Mouse (Mus musculus): ENCODE measurements around the gene Bri3.

The Bri3 gene

DNA sequence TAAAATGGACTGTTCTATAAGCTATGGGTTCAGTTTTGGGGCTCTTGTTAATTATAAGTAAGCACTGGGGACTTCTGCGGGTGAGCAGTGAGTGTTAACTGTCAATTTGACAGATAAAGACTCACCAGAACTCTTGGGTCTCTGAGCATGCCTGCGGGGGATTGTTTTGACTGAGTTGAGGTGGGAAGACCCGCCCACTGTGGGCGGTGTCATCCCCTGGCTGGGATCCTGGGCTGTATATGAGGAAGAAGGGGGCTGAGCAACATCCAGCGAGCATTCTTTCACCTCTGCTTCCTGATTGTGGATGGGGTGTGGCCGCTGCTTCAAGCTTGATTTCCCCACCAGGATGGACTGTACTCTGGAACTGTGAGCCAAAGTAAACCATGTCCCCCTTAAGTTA is 10.0 kb upstream of the Bri3 start:
- no peak for DNase-seq (ENCODE audit: low read depth)

DNA sequence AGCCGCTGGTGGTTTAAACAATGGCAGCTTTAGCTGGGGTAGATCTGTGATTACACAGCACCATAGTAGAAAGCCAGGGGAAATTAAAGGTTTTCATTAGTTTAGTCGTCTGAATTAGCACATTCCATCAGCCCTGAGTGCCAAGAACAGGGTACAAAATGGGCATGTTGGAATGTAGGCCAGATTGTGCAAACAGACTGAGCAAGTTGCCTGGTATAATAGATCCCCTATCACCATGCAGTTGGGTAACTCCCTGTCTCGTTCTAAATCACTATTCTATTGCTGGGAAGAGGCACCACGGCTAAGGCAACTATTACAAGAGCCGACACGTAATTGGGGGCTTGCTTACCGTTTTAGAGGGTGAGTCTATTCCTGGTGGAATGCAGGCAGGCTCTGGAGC is 9.5 kb upstream of the Bri3 start:
- DNase-seq (ENCODE audit: low read depth): no peak

DNA sequence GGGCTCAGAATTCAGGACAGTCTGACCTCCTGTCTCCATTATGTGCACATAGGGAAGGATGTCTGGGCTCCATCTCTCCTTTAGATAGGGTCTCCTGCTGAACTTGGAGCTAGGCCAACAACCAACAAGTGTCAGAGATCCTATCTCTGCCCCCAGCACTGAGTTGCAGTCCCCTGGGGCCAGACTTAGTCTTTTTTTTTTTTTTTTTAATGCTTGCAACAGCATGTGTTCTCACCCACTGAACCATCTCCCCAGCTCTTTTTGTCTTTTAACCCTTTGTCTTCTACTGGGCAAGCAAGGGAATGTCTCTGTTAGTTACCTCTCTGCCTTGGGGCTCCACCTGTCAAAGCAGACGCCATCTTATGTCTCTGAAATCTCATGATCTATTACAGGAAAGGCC is 5.3 kb upstream of the Bri3 start:
- DNase-seq (ENCODE audit: low read depth): no peak

DNA sequence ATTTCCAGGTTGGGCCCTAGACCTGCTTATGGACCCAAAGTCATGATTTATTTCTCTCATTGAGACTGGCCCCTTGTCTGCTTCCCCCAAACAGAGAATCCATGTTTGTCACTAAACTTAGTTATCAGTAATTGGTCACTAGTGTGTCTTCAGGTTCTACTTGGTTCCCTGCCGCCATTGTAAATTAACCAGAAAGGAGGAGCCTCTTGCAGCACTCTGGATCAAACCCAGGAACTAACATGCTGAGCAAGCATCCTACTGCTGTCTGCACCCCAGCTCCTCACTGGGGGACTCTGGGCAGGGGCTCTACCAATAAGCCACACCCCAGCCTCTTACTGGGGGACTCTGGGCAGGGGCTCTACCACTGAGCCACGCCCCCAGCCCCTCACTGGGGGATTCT is 1.4 kb downstream of the Bri3 start:
- DNase-seq (ENCODE audit: low read depth): no peak

DNA sequence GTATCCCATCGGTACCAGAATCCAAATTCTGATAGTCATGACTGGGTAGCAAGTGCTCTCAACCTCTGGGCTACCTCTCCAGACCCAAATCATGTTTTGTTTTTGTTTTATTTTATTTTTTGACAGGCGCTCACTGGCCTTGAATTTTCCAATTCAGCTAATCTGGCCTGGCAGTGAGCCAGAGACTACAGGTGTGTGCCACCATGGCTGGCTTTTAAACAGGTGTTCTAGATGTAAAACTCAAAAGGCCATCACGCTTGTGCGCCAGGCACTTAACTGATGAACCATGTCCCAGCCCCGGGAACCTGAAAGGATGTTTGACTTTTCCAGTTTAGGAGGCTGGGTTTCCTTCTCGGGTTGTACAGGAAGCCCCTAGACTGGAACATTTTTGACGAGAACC is 2.4 kb downstream of the Bri3 start:
- DNase-seq (ENCODE audit: low read depth): no peak

DNA sequence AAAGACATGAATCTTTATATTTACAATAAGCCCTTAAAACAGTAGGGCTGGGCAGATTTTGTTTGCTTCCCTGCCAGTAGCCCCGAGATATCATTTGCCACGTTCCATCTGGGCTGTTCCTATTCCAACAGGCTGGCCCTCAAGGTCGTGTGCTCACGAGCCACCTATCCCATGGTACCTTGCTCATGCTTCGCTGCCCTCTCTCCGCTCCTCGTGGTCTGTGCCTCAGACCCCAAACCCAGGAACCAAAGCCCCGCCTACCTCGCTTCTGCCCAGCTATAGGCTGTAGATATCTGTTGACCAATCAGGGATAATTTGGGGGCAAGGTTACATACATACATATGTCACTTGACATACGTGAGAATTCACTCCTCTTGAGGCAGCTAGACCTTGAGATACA is 3.1 kb downstream of the Bri3 start:
- DNase-seq (ENCODE audit: low read depth): no peak

DNA sequence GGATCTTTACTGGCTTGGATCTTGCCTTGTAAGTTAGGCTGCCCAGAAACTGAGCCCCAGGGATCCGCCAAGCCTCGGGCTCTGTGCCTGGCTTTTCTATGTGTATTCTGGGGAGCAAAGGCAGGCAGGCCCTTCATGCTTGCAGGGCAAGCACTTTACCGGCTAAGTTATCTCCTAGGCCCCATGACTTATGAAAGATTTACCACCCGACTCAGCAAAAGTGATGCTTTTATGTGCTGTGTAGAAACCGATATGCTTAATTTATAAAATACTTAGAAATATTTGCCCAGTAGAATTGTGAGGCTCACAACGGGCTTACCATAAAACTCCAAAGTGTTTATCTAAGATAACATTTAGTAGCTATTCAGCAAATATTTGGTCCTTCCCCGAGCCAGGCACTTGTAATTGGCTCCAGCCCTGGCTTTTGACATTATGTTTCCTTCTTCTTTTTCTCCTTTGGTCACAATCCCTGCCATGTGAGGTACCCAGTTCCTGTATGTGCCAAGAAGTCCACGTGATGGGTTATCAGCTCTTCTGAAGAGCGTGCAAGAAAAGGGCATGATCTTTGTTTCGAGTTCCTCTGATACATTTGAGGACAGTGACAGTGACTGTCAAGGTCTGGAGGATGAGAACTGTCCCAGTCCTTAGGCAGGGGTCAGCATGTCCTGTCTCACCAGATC is 3.8 kb downstream of the Bri3 start:
- no peak for DNase-seq (ENCODE audit: low read depth)

DNA sequence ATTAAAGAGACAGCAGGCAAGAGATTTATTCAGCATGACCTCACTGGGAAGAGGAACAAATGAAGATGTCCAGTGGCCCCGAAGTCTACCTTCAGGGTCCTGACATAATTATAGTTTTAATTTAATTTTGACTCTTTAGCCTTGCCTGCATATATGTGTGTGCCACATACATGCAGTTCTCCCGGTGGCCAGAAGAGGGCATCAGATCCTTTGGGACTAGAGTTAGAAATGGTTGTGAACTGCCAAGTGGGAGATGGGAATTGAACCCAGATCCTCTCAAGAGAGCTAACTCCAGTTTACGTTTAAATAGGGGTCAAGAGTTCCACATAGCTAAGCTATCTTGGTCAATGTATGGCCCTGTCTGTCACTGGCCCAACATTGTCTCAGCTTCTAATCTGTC is 5.6 kb downstream of the Bri3 start:
- DNase-seq (ENCODE audit: low read depth): peak; percentile 44

DNA sequence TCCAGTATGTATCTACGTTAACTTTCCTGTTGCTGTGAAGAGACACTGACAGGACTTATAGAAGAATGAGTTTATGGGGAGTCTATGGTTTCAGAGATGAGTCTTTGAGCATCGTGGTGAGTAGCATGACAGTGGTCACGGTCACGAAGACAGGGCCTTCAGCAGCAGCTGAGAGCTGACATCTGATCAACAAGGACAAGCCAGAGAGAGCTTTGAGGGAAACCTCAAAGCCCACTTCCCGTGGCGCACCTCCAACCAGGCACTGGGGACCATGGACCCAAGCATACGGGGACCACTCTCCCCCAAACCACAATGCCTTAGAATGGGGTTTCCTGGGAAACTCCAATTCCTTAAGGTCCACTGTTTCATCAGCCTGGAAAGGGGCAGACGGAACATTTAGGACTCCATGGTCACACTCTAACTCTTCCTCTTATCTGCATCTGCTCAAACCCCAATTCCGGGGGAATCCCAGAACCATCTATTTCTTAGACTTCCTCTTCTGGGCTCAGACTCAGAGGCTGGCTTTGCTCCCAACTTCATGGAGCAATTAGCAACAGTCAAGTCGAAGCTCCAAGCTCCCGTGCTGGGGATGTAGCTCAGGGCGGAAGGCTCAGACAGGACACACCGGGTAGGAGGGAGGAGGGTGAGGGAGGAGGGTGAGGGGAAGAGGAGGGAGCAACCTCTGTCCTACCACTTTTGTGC is 7.8 kb downstream of the Bri3 start:
- DNase-seq (ENCODE audit: low read depth): peak; percentile 41

DNA sequence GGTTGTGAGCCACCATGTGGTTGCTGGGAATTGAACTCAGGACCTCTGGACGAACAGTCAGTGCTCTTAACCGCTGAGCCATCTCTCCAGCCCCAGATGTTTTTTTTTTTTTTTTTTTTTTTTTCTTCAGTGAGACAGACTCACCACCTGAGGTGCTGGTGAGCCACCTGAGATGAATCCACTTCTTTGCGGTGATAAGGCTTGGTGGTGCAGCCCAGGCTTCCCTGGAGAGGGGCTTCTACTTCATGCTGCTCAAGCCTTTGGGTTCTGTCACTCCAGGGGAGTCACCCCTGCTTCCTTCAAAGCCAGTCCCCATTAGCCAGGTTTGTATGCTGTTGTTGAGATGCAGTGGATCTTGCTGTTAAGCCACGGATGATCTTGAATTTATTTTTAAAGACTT is 9.0 kb downstream of the Bri3 start:
- peak; percentile 57 for DNase-seq (ENCODE audit: low read depth)

DNA sequence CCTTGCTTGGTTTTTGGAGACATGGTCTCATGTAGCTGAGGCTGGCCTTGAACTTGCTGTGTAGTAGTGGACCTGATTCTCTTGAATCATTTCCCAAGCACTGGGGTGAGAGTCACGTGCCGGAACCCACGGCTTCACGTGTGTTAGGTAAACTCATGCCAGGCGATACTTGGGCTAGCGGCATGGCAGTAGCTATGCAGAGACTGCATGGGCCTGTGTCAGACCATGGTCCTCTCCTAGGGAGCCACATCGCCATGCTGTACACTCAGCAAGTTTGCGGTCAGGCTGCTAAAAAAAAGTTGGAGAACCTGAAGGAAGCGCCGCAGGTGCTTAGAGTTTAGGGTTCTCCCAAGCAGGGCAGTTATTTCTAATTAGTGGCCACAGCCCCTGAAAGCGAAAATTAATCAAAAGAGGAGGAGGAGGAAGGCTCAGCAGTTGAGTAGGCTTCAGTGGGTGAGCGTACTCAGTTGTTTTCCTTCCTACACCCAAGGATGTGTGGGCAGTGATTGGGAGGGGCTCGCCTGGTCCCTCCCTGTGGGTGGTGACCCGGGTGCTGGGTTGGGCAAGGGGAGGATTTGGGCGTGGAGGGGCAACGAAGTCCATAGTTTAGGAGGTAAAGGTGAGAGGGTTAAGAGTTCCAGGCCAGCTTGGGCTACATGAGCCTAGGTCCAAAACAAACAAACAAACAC is 10.0 kb downstream of the Bri3 start:
- peak; percentile 83 for DNase-seq (ENCODE audit: low read depth)

DNA sequence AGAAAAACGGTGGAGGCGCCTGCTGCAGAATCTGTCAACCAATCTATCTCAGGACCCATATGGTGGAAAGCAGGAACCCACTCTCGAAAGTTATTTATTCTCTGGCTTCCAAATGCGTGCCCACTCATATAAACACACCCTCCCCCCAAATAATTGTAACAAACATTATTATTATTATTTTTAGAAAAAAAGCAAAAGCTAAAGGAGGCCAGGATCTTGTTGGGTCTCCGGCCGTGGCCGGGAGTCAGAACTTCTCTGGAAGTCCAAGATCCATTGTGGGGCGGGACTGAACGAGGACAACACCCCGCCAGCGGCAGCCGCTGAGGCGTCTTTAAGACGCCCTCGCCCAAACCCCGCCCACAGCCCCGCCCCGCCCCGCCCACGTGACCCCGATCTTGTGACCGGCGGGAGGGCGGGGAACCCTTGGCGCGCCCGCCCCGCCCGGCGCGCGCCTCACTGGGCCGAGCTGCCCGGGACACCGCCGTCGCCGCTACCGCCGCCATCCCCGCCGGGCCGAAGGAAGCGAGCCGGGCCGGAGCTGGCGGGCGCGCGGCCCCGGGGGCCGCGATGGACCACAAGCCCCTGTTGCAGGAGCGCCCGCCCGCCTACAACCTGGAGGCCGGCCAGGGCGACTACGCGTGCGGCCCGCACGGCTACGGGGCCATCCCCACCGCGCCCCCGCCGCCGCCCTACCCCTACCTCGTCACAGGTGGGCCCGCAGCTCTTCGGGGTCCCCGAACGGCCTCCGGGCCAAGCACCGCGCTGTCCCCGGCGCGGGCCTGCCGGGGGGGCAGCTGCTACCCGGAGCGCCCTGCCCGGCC is 10.8 kb downstream of the Bri3 start:
- DNase-seq (ENCODE audit: low read depth): peak; percentile 95

DNA sequence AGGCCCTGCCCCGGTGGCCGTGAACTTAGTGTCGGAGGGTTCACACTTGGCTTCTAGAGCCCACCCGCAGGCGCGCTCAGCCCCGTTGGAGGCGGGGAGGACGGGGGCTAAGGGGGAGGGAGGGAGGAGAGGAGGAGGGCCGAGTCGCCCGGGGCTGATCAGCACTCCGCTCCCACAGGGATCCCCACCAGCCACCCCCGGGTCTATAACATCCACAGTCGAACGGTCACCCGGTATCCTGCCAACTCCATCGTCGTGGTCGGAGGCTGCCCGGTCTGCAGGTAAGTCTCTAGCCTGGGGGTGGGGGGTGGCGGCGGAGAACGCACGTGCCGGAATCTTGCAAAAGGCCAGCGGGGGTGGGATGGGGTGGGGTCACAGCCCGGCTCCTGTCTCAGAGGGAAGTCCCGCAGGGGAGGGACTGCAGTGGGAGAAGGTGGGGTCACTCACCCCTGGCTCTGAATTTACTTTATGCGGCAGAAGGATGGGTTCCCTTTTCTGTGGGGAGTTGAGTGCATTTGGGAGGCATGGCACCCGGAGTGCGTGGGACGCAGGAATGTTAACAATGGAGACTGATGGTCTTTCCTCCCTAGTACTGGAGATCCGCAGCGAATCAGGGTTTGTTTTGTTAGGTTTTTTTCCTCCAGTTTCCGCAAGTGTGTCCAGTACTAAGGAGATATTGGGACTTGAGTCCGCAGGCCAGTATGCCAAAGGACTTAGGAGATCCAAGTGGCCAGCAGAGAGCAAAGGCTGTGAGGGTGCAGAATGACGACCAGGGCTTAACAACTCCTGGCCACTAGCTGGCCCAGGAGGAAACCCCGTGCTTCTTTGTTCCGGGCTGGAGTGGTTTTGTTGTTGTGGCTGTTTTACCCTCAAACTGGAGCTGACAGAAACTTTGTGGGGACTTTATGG is 11.6 kb downstream of the Bri3 start:
- DNase-seq (ENCODE audit: low read depth): peak; percentile 71

DNA sequence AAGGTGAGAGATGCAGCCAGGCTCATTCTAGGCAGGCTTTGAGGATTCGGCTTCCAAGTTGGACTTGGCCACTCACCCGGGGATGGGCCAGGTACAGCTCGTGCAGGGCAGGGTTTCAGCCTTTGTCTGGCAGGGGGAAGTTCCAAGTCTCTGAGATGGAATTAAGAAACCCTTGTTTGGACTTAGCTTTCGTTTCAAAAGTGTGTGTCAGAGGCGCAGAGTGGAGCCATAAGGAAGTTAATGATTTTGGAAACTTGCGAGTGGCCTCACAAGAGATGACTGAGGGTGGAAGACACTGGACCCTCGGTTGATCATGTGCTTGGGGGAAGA is 12.3 kb downstream of the Bri3 start:
- no peak for DNase-seq (ENCODE audit: low read depth)

DNA sequence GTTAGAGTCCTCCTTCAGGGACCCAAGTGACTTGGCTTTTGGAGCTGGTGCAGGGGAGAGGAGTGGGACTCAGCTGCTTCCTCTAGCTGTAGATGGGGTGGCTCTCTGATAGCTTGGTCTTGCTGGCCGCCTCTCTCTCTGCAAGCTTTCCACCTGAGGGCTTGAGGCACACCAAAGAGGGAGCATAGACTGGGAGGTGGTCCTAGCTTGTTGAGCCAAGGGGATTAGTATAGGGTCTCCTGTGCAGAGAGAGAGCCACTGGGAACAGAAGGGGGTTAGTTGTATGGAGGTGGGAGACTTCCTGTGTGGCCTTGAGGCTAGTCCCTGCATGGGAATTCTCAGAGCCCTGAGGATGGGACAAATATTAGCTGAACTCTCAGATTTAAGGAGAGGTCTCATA is 12.7 kb downstream of the Bri3 start:
- DNase-seq (ENCODE audit: low read depth): no peak

DNA sequence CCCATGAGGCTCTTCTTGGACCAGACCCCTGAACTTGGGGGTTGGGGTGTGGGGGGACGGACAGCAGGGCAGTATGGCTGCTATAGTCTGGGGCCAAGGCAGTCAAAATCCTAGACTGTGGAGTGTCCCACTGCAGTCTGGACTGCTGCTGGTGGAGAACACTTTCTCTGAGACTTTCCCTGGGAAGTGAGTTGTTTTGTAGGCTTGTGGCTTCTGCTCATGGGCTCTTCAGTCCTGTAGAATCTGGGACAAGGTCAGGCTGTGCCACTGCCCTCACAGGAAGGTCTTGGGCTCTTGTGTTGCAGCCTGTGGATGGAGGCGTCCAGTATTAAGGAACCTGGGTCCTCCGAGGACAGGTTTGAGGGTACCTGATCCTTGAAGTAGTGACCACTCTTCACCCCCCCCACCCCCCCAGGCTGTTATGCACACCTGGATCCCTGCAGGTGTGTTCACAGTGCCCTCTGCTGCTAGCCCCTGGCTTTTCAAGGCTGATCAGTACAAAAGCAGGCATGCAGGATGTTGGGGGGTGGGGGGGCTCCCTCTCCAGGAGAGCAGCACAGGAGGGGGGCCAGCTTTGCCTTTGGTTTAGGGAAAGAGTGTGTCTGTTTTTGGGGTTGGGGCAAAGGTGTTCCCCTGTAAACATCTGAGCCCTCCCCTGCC is 13.3 kb downstream of the Bri3 start:
- no peak for DNase-seq (ENCODE audit: low read depth)

DNA sequence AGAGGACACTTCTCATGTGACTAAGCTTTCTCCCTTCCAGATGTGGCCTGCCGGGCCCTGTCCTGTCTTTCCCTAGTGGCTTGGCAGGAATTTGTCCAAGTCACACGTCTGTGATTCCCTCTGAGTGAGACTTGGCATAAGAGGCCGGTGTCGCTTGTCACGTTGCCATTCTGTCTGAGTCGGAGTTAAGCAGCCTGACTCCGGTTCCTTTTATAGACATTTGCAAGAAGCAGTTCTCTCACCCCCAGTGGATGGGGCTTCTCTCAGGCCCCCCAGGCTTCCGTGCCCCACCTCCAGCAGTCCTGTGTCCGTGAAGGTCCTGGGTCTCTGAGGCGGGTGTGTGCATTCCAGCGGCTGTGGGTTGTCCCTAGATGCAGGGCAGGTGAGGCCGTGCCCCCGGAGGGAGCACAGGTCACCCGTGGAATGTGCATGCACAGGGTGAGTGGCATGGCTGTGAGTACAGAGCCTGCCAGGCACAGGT is 13.9 kb downstream of the Bri3 start:
- DNase-seq (ENCODE audit: low read depth): no peak

DNA sequence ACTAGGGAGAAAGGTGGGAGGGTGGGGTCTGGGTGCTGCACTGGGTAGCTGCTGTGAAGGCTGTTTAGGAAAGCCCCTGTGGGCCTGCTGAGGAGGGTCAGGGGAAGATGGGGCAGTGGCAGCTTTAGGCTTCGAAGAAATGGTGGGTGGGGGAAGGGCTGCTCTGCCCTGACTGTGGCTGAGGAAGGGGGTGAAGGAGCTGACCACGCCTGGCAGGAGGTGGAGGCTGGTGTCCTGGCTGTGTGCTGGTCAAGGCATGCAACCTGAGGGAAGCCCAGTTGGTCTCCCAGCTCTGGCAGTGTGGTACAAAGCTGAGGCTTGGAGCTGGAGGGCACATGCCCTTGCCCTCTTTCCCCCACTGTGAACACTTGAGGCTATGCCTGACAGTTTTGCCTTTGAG is 14.4 kb downstream of the Bri3 start:
- DNase-seq (ENCODE audit: low read depth): no peak

DNA sequence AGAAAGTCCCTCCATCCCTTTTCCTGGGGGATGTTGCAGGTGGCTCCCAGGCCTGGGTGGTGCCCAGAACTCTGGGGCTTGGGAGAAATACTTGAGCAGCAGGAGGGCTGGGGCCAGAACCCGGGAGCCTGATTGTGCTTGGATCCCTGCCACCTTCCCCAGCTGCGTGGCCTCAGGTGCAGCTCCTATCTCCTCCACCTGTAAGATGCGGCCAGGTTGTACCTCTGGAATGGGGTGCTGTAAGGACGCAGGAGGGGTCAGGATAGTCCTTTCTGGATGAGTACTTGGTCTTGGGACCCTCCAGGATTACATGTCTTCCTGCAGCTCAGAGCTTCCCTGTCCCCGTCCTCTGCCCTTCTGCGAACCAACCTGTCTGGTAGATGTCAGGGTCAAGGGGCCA is 15.0 kb downstream of the Bri3 start:
- DNase-seq (ENCODE audit: low read depth): no peak

DNA sequence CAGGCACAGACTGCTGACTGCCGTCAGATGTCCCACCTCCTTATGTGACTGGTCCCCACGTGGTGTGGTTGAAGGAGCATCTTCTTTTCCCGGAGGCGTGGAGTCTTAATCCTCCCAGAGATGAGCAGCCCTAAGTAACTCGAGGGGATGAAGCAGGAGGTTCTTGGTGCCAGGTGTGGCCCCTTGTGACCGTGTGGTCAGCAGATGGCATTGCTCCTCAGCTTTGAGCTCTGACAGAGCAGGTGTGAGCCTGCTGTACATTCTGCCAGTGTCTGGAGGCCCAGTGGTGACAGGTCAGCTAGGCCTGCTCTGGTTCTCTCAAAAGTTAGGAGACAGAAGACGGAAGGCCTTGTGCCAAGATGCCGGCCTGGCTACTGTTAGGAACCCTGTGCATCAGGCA is 16.2 kb downstream of the Bri3 start:
- DNase-seq (ENCODE audit: low read depth): no peak

DNA sequence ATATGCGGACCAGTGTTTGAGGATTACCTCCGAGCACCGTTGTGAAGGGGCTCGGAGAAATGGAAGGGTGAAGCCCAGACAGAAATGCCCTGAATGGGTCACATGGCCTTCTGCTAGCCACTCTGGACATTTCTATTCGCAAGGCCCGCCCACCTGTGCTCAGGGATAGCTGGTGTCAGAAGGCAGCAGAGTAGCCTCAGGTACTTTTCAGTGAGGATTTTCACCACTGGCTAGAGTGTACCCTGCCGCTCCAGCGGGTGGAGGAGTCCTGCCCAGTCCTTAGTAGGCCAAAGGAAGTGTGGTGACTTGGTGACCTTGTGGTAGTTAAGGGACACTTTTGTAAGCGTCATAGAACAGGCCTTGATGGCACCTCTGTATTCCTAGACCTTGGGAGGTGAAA is 17.1 kb downstream of the Bri3 start:
- DNase-seq (ENCODE audit: low read depth): no peak

All from induced T-regulatory cell, adult 2 months (primary cell).